Mouse (Mus musculus): ENCODE measurements around the gene Ank2.
"Not testable (repeated sequence)": the region's sequence is repeated elsewhere in the genome, so short reads cannot be mapped to it uniquely, and the experiment has no call there.

Ank2 gene

GRCm38 (mm10) chr3:127414438-127414837 lies 84.7 kb downstream of the Ank2 start:
- DNase-seq (ENCODE audit: low spot score in 2 of 2) = no peak

GRCm38 (mm10) chr3:127408684-127409550 lies 90.2 kb downstream of the Ank2 start:
- DNase-seq (ENCODE audit: low spot score in 2 of 2) = peak; percentile 6 to 58

GRCm38 (mm10) chr3:127407868-127408574 lies 91.1 kb downstream of the Ank2 start:
- DNase-seq (ENCODE audit: low spot score in 2 of 2) = no peak

GRCm38 (mm10) chr3:127406883-127407282 lies 92.3 kb downstream of the Ank2 start:
- no peak for DNase-seq (ENCODE audit: low spot score in 2 of 2)

GRCm38 (mm10) chr3:127404371-127404770 lies 94.8 kb downstream of the Ank2 start:
- DNase-seq (ENCODE audit: low spot score in 2 of 2) = no peak

- no peak for DNase-seq (ENCODE audit: low spot score in 2 of 2)
Observed at GRCm38 (mm10) chr3:127400976-127401375, 98.2 kb downstream of the Ank2 start.

- DNase-seq (ENCODE audit: low spot score in 2 of 2) = not testable (repeated sequence)
Observed at GRCm38 (mm10) chr3:127400468-127400867, 98.7 kb downstream of the Ank2 start.

GRCm38 (mm10) chr3:127397774-127398173 lies 101.4 kb downstream of the Ank2 start:
- no peak for DNase-seq (ENCODE audit: low spot score in 2 of 2)

GRCm38 (mm10) chr3:127395202-127395601 lies 103.9 kb downstream of the Ank2 start:
- no peak for DNase-seq (ENCODE audit: low spot score in 2 of 2)

GRCm38 (mm10) chr3:127387016-127387517 lies 112.1 kb downstream of the Ank2 start:
- no peak for DNase-seq (ENCODE audit: low spot score in 2 of 2)

GRCm38 (mm10) chr3:127383231-127383630 lies 115.9 kb downstream of the Ank2 start:
- no peak for DNase-seq (ENCODE audit: low spot score in 2 of 2)

- no peak for DNase-seq (ENCODE audit: low spot score in 2 of 2)
Observed at GRCm38 (mm10) chr3:127376901-127377460, 122.2 kb downstream of the Ank2 start.

GRCm38 (mm10) chr3:127375956-127376660 lies 123.0 kb downstream of the Ank2 start:
- DNase-seq (ENCODE audit: low spot score in 2 of 2) = no peak

- DNase-seq (ENCODE audit: low spot score in 2 of 2) = no peak
Observed at GRCm38 (mm10) chr3:127374190-127374710, 124.9 kb downstream of the Ank2 start.

- DNase-seq (ENCODE audit: low spot score in 2 of 2) = no peak
Observed at GRCm38 (mm10) chr3:127371774-127372173, 127.4 kb downstream of the Ank2 start.

GRCm38 (mm10) chr3:127369529-127369928 lies 129.6 kb downstream of the Ank2 start:
- DNase-seq (ENCODE audit: low spot score in 2 of 2) = no peak

GRCm38 (mm10) chr3:127367450-127367849 lies 131.7 kb downstream of the Ank2 start:
- no peak for DNase-seq (ENCODE audit: low spot score in 2 of 2)

GRCm38 (mm10) chr3:127363512-127363911 lies 135.6 kb downstream of the Ank2 start:
- no peak for DNase-seq (ENCODE audit: low spot score in 2 of 2)

GRCm38 (mm10) chr3:127362611-127363393 lies 136.3 kb downstream of the Ank2 start:
- DNase-seq (ENCODE audit: low spot score in 2 of 2) = no peak

GRCm38 (mm10) chr3:127361846-127362245 lies 137.3 kb downstream of the Ank2 start:
- DNase-seq (ENCODE audit: low spot score in 2 of 2) = no peak

GRCm38 (mm10) chr3:127361384-127361783 lies 137.8 kb downstream of the Ank2 start:
- DNase-seq (ENCODE audit: low spot score in 2 of 2) = no peak

All from urinary bladder, postnatal 36 days (tissue).